Mouse (Mus musculus) liver, embryonic 13.5 days (tissue): Measurements from ENCODE around the gene E130114P18Rik. TPM values are rescaled to one million over a fixed set of nuclear protein-coding genes. Genes with fewer than 3 reads are reported as not detected.

Experiments used
- ATAC-seq: fragments of 200-750 bp; cut with Nextera tagmentation; 2 replicates; pipeline ENCODE4 v1.8.0; 2017; ENCODE audit warnings: low read depth, mild to moderate bottlenecking, moderate number of reproducible peaks, moderate library complexity
- DNase-seq: peaks from one replicate; pipeline ENCODE4 v3.0.0; 2022
- H3K27ac ChIP-seq: fragments of 300-500 bp; sonication (generic); 2 replicates; pipeline ENCODE4 v1.5.1; 2015; ENCODE audit warnings: moderate library complexity, mild to moderate bottlenecking, inconsistent platforms
- H3K27me3 ChIP-seq: fragments of 300-500 bp; sonication (generic); 2 replicates; pipeline ENCODE4 v1.6.1; 2015; ENCODE audit warnings: mild to moderate bottlenecking, inconsistent platforms
- H3K36me3 ChIP-seq: fragments of 300-500 bp; sonication (generic); 2 replicates; pipeline ENCODE4 v1.6.1; 2015; ENCODE audit warnings: mild to moderate bottlenecking, inconsistent platforms
- H3K4me1 ChIP-seq: fragments of 300-500 bp; sonication (generic); replicated peaks from 2 replicates; pipeline ENCODE4 v1.6.1; 2015; ENCODE audit warnings: inconsistent platforms
- H3K4me2 ChIP-seq: fragments of 300-500 bp; sonication (generic); 2 replicates; pipeline ENCODE4 v1.6.1; 2015; ENCODE audit warnings: inconsistent platforms, mild to moderate bottlenecking, moderate library complexity
- H3K4me3 ChIP-seq: fragments of 300-500 bp; sonication (generic); replicated peaks from 2 replicates; pipeline ENCODE4 v1.5.1; 2015; ENCODE audit warnings: mild to moderate bottlenecking, inconsistent platforms
- H3K9ac ChIP-seq: fragments of 300-500 bp; sonication (generic); 2 replicates; pipeline ENCODE4 v1.6.1; 2015; ENCODE audit warnings: mild to moderate bottlenecking, inconsistent platforms
- H3K9me3 ChIP-seq: fragments of 300-500 bp; sonication (generic); replicated peaks from 2 replicates; pipeline ENCODE4 v1.6.1; 2016; ENCODE audit warnings: inconsistent platforms
- WGBS: fragments of 180-500 bp; shearing (Covaris S2); methylation state at CpG from one replicate; pipeline ENCODE4 v1.1.7; 2015; ENCODE audit not compliant: insufficient replicate concordance; 5-methylcytosine and 5-hydroxymethylcytosine counted together
- polyA plus RNA-seq: library from polyadenylated mRNA; unstranded; fragments of >200 nt; fragmentation: Nextera tagmentation; extraction: Ambion mirVana; gene quantifications from 2 replicates; pipeline ENCODE4 v1.2.1, GENCODE M21; 2015

The E130114P18Rik gene
- polyA plus RNA-seq, 1 experiment from 2014 or later, result 0.09 TPM

DNA sequence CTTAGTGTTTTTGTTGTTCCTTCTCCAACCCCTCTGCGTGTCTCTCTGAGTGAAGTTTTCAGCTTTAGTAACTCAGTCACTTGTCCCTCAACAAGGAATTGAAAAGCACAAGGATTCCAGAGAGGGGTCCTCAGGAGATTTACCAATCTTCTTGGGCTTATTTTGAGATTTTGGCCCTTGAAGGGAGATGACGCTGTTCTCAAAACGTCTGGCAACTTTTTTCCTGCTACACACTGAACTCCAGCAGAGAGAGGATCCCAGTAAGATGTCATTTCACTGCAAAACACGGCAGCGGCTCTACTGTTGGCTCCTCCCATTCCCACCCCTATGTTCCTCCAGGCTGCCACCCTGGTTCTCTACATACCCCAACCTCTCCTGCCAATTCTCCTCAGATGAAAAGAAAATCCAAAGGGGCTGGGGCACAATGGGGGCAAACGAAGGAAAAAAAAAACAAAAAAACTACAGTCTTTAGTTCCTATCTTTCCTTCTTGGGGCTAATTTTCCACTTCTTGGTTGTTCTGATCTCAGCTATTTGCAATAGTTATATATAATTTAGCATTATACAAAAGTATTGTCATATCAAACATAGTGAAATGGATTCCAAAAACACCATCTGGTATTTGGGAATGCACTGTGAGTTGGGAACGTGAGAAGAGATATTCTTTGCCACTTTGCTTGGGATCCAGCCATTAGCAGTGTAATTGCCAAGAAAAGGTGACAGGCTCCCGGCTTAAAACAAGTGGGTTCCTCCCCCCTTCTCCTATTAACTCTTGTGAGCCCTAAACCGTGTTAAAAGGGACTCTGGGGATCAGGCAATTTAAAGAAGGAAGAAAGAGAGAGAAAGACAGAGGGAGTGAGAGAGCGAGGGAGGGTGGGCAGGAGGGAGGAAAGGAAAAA, 167.8 kb downstream of the E130114P18Rik start:
- Histone ChIP-seq H3K4me1 (0 out of 2 replicates have a peak, but pooled peaks cover 11% of the 10 kb centered on the region), H3K4me2 (no peak overlapping the region), H3K27ac (no peak overlapping the region), H3K9me3 (no peaks in the 10 kb centered on the region), H3K4me3 (no peak overlapping the region), H3K9ac (no peak overlapping the region), H3K36me3 (no peaks in the 10 kb centered on the region), H3K27me3 (no peaks in the 10 kb centered on the region)
- DNase-seq (no peak), ATAC-seq (no peak)
- WGBS, result 34% methylated on average over 10 of the region's 10 CpGs

DNA sequence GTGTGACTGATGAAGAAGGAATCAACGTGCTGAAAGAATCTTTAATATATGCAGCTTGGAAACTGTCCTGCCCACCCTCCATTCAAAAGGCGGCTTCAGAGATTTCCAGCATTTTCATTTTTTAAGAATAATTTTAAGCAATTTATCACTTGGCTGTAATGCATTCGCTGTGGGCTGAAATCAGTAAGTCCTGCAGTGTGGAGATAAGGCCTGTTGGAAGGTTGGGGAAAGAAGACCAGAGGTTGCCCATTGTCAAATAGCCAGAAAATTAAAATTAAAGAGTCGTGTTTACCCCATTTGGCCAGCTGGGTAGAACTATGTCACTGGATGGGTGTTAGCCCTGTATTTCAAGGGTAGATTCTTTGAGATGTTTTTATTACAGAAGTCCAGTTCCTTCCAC, 168.5 kb downstream of the E130114P18Rik start:
- ATAC-seq (no peak), DNase-seq (no peak)
- H3K27ac ChIP-seq, result no peak overlapping the region
- WGBS, result 45% methylated on average over 4 of the region's 4 CpGs
- H3K36me3 ChIP-seq, result no peaks in the 10 kb centered on the region
- H3K4me1 ChIP-seq, result 0 out of 2 replicates have a peak, but pooled peaks cover 11% of the 10 kb centered on the region
- no peak overlapping the region for H3K9ac ChIP-seq
- no peak overlapping the region for H3K4me3 ChIP-seq
- no peaks in the 10 kb centered on the region for H3K9me3 ChIP-seq
- H3K27me3 ChIP-seq, result no peaks in the 10 kb centered on the region
- no peak overlapping the region for H3K4me2 ChIP-seq

DNA sequence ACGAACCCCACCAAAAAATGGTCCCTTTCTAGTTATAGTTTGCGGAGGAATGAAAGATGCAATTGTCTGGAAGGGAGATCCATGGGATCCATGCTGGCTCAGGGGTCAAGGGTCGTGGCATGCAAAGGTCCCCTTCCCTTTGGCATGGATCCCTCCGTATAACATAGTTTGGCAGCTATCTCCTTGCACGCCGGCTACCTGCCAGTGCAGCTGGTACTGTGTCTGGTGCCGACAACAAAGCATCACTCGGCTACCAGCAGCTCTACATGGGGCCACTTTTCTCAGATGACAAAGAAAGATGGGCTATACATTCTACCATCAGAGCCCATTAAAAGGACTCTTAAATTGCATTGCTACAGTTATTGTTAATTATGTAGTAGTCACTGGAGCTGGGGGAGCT, 169.2 kb downstream of the E130114P18Rik start:
- Histone ChIP-seq H3K27ac (no peak overlapping the region), H3K9me3 (no peaks in the 10 kb centered on the region), H3K36me3 (no peaks in the 10 kb centered on the region), H3K4me2 (no peak overlapping the region), H3K4me3 (no peak overlapping the region), H3K27me3 (no peaks in the 10 kb centered on the region), H3K9ac (no peak overlapping the region), H3K4me1 (0 out of 2 replicates have a peak, but pooled peaks cover 11% of the 10 kb centered on the region)
- DNase-seq (no peak), ATAC-seq (no peak)
- 76% methylated on average over 8 of the region's 8 CpGs for WGBS

DNA sequence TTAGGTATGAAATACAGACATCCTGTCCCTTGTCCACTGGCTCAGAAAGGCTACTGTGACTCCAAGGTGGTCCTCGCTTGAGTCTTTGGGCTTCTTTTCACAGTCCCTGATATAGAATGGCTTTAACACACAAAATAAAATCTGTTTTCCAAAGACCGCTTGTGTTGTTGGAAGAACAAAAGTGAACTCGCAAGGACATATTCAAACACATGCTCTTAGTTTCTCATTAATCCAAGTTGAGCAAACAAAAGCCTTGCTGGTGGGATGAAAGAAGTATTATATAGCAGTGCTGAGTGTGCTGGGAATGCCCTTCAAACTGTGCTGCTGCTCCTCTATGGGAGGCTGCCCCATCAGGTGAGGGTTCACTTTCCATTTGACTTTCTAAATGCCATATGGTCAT, 169.7 kb downstream of the E130114P18Rik start:
- Histone ChIP-seq H3K4me1 (0 out of 2 replicates have a peak, but pooled peaks cover 11% of the 10 kb centered on the region), H3K27ac (no peak overlapping the region), H3K4me2 (no peak overlapping the region), H3K4me3 (no peak overlapping the region), H3K9me3 (no peaks in the 10 kb centered on the region), H3K27me3 (no peaks in the 10 kb centered on the region), H3K36me3 (no peaks in the 10 kb centered on the region), H3K9ac (no peak overlapping the region)
- 67% methylated on average over 3 of the region's 3 CpGs for WGBS
- DNase-seq, result no peak
- no peak for ATAC-seq

DNA sequence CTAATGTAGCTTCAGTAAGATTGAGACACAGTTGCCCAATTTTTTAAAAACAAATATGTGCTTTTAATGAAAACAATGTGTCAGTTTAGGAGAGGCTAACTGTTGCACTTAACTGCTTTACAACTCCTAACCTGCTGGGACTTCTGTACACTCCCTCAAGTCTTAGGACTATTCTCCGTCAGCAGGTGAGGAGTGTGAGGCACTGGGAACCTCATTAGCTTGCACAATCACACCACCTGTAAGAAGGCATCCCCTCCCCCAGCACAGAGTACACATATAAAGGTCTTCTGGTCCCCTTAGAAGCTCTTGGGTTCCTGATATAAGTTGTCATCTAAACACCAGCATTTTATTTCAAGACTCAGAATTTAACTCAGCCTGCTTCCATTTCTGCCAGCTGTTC, 170.7 kb downstream of the E130114P18Rik start:
- H3K4me3 ChIP-seq, result no peak overlapping the region
- no peaks in the 10 kb centered on the region for H3K9me3 ChIP-seq
- H3K4me2 ChIP-seq, result no peak overlapping the region
- H3K36me3 ChIP-seq, result no peaks in the 10 kb centered on the region
- H3K27ac ChIP-seq, result no peak overlapping the region
- H3K9ac ChIP-seq, result no peak overlapping the region
- no peaks in the 10 kb centered on the region for H3K27me3 ChIP-seq
- no peak for DNase-seq
- no peak for ATAC-seq
- 88% methylated on average over 1 of the region's 1 CpGs for WGBS
- H3K4me1 ChIP-seq, result peaks cover 13% of the 10 kb centered on the region

DNA sequence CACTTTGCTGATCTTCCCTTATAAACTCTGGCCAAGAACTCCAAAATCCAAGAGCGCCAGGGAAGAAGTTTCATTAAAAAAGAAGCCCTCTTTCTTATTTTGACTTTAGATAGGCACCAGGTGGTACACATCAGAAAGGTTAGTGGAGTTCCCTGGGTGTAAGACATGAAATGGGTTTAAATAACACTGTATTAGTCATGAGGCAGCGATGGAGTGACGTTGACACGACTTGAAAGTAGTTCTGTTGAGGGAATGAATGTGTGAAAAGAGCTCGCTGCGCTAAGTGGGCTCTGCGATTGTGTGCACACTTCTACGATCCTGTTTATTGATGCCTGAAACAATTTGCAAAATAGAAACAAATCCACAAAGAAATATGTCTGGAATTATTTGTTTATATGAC, 171.4 kb downstream of the E130114P18Rik start:
- H3K4me2 ChIP-seq, result no peak overlapping the region
- H3K27ac ChIP-seq, result no peak overlapping the region
- WGBS, result 80% methylated on average over 8 of the region's 8 CpGs
- H3K4me3 ChIP-seq, result no peak overlapping the region
- DNase-seq, result no peak
- no peak overlapping the region for H3K9ac ChIP-seq
- H3K9me3 ChIP-seq, result no peaks in the 10 kb centered on the region
- ATAC-seq, result no peak
- H3K27me3 ChIP-seq, result no peaks in the 10 kb centered on the region
- H3K36me3 ChIP-seq, result no peaks in the 10 kb centered on the region
- H3K4me1 ChIP-seq, result peaks cover 19% of the 10 kb centered on the region

DNA sequence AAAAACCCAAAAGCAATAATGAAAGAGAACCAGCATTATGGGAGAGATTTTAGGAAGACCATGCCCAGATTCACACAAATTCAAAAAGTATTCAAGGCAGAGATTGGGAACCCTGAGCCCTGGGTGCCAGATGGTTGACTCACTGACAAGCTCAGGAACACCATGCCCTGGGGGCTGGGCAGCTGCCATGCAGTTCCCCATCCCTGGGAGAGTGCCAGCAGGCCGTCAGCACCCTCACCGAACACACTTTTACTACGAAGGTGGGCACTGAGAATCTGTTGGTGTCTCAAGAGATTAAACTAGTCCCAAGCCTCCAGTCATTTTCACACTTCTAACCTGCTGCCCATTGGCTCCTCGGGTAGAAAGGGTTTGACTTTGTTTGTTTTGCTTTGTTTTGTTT, 175.3 kb downstream of the E130114P18Rik start:
- H3K4me1 ChIP-seq, result peaks cover 19% of the 10 kb centered on the region
- WGBS, result 67% methylated on average over 4 of the region's 4 CpGs

DNA sequence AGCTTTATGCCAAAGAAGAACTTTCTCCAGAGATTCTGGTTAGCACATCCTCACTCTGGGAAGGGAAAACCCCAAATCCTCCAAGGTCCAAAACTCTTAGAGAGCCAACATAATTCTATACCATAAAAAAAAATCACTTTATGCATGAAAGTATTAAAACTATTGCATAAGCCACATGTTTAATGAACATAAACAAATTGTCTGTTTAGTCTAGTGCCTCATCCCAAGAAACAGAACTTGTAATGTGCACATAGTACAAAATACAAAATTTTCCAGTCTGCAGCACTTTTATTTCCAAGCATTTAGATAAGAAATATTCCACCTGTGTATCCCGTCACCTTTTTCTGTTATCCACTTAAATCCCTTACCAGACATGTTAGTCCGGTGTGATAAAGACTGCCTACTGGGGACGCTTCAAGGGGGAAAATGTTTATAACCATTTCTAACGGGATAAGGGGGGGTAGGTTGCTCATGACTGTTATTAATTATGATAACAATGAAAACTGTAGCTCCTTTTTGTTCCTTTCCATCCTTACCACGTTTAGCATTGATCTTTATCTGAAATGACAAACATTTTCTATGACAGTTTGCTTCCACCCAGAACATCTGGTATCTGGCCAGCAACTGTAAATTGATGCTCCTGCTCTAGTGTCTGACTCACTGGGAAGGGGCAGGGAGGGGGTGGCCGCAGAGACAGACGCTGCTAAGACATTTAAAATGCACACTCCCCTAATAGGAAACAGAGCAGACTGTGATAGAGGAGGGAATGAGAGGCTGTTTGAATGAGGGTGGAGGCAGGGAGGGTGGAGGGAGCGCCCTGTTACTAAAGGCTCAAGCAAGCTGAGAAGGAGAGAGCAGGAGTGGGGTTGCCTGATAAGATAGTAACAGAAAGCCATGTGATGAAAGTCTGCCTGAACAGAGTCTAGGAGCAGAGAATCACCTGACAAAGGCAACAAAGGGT, 176.7 kb downstream of the E130114P18Rik start:
- Histone ChIP-seq H3K4me1 (peaks cover 19% of the 10 kb centered on the region), H3K4me2 (peak overlapping the region; percentile 47), H3K9ac (no peak overlapping the region), H3K27me3 (no peaks in the 10 kb centered on the region), H3K27ac (peak overlapping the region; percentile 64), H3K4me3 (0 out of 2 replicates have a peak overlapping the region, but pooled peaks have one; percentile 2), H3K36me3 (no peaks in the 10 kb centered on the region), H3K9me3 (no peaks in the 10 kb centered on the region)
- 22% methylated on average over 8 of the region's 8 CpGs for WGBS
- ATAC-seq, result peak; percentile 100
- DNase-seq, result peak; percentile 56

More for the DNA sequence above, 175.3 kb downstream of the E130114P18Rik start:
- no peaks in the 10 kb centered on the region for H3K27me3 ChIP-seq
- H3K4me3 ChIP-seq, result no peak overlapping the region
- H3K9ac ChIP-seq, result no peak overlapping the region
- DNase-seq (no peak), ATAC-seq (no peak)
- H3K9me3 ChIP-seq, result no peaks in the 10 kb centered on the region
- no peak overlapping the region for H3K27ac ChIP-seq
- H3K4me2 ChIP-seq, result no peak overlapping the region
- H3K36me3 ChIP-seq, result no peaks in the 10 kb centered on the region

DNA sequence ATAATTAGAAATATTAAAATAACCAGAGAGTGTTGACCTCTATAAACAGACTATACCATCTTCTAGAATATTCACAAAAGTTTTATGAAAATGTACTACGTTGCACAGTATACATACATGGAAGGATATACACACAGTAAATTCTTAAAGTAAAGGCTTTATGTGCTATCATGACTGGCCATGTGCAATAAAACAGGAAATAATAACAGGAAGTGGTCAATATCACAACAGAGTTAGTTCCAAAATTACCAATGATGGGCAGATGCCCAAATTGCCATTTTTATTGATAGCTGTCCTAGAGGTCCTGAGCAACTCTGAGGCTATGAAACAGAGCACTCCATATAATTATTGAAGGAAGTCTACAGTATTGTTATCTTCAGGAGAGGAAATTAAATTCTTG, 180.4 kb downstream of the E130114P18Rik start:
- ATAC-seq, result no peak
- Histone ChIP-seq H3K9ac (no peak overlapping the region), H3K4me2 (no peak overlapping the region), H3K27me3 (no peaks in the 10 kb centered on the region), H3K36me3 (no peaks in the 10 kb centered on the region), H3K27ac (no peak overlapping the region), H3K4me1 (peaks cover 19% of the 10 kb centered on the region), H3K9me3 (no peaks in the 10 kb centered on the region), H3K4me3 (no peak overlapping the region)
- no peak for DNase-seq
- WGBS, result 72% methylated on average over 1 of the region's 1 CpGs

DNA sequence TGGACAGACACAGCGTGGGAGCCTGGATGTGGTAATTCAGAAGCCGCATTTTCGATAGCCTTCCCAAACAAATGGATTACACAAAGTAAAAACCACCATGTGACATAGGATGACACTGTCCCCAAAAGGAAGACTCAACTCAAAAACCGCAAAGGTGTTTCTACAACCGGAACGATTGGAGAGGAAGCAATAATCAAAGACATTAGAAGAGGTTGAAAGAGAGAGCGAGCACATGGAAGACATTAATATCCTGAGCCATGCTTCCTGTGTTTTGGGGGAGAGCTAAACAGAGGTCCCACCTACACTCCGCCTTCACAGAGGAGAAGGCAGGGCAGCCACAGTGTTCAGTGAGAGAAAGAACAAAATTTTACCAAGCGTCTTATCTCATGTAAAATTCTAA, 181.5 kb downstream of the E130114P18Rik start:
- H3K27ac ChIP-seq, result no peak overlapping the region
- no peaks in the 10 kb centered on the region for H3K27me3 ChIP-seq
- H3K4me2 ChIP-seq, result no peak overlapping the region
- H3K4me3 ChIP-seq, result no peak overlapping the region
- H3K9ac ChIP-seq, result no peak overlapping the region
- no peak for ATAC-seq
- 83% methylated on average over 9 of the region's 9 CpGs for WGBS
- DNase-seq, result no peak
- peaks cover 9% of the 10 kb centered on the region for H3K4me1 ChIP-seq
- no peaks in the 10 kb centered on the region for H3K9me3 ChIP-seq
- no peaks in the 10 kb centered on the region for H3K36me3 ChIP-seq

DNA sequence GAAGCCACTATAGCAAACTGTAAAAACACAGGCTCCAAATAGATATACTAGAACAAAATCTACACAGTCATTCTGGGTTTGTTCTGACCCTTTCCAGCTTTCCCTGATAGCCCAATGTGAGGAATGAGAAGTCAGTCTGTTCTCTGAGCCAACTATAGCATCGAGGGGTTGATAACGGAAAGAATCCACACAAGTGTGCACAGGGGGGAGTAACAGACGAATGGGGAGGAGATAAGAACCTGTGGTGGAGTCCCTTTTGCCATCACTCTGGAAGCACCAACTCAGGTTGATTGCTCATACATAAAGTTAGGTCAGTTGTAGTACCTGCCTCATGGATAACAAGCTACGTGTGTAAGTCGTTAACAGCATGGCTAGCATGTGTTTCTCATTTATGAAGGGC, 184.0 kb downstream of the E130114P18Rik start:
- DNase-seq (no peak), ATAC-seq (peak; percentile 47; the same call in 1 of the 2 replicates)
- no peaks in the 10 kb centered on the region for H3K4me1 ChIP-seq
- WGBS, result 39% methylated on average over 5 of the region's 5 CpGs
- no peaks in the 10 kb centered on the region for H3K9me3 ChIP-seq
- no peaks in the 10 kb centered on the region for H3K27me3 ChIP-seq
- H3K4me3 ChIP-seq, result no peak overlapping the region
- no peak overlapping the region for H3K9ac ChIP-seq
- no peaks in the 10 kb centered on the region for H3K36me3 ChIP-seq
- no peak overlapping the region for H3K27ac ChIP-seq
- H3K4me2 ChIP-seq, result no peak overlapping the region
